Mouse (Mus musculus) thymus, postnatal 4 days (tissue): ENCODE data around the gene Sypl.

ENCODE experiments used
- DNase-seq: peaks from one replicate; pipeline ENCODE4 v3.0.0; 2021

The Sypl gene

DNA sequence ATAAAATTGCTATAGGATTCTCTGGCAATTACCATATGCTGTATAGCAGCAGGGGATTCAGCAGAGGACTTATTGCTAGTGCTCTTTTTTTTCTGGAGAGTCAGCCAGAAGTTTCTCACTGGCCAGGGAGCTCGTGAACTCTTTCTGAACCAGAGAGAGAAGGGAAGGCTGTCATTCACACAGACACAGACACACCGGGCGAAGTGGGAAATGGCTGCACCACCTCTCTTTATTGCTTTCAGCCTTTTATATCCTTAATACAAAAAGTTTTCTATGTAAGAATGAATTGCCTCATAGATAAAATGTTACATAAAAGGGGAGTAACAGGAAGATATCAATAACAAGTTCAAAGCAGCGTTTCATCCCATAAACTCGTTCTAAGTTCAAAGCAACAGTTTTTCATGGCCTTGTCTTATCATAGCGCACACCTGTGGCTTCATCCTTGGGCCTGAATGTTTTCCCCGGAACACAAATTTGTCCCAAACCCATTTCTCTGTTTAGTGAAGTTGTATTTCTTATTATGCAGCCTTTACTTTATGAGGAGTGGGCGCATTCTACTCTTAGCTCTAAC, 8.7 kb upstream of the Sypl start:
- DNase-seq = no peak

DNA sequence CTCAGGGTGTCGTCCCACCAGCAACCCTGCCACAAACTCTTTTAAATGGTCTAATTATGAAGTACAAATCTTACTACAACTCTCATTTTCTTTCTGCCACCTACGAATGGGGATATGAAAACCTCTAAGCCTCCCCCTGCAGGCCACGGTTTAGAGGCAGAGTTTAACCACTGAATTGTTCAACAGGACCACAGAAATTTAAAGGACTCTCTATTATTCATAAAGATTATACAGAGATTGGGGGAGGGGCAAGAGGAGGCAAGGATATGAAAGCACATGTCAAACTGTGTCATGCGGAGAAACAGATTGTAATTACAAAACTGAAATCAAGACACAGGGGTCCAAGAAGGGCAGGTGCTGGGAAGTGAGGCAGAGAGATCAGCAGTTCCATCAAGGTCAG, 7.3 kb upstream of the Sypl start:
- DNase-seq = no peak

DNA sequence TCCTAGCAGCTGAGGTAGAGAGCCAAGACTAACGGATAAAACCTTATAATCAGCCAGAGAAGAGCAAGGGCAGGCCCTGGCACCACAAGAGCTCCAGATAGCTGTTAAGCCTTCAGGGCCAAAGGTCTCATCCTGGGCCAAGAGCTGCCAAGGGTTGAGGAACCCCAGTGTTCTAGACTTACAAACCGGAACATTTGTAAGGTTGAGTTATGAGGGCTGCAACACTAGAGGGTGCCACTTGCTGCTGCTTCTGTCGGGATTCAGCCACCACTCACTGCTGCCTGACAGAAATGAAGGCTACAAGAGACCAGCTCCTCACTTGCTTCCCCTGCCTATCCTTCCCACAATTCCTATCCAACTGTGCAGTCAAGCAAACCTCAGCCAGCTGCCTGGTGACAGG, 1.3 kb upstream of the Sypl start:
- DNase-seq = peak; percentile 73

DNA sequence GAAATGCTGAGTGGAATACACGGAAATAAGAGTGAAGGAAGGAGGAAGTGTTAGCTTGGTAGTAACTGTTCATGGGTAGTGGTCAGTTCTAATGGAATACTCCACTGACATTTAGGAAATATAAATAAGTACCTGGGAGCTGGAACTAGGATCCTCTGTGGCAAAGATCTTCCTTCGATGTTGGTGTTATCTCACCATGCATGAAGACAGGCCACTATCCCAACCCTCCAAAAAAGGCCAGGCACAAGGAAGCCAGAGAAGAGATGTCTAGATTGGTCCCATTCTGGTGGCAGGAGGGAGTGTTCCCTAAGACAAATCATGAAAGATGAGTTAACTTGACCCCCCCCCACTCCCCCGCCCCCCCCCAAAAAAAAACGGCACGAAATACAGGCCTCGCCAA, 625 bp upstream of the Sypl start:
- DNase-seq = no peak

DNA sequence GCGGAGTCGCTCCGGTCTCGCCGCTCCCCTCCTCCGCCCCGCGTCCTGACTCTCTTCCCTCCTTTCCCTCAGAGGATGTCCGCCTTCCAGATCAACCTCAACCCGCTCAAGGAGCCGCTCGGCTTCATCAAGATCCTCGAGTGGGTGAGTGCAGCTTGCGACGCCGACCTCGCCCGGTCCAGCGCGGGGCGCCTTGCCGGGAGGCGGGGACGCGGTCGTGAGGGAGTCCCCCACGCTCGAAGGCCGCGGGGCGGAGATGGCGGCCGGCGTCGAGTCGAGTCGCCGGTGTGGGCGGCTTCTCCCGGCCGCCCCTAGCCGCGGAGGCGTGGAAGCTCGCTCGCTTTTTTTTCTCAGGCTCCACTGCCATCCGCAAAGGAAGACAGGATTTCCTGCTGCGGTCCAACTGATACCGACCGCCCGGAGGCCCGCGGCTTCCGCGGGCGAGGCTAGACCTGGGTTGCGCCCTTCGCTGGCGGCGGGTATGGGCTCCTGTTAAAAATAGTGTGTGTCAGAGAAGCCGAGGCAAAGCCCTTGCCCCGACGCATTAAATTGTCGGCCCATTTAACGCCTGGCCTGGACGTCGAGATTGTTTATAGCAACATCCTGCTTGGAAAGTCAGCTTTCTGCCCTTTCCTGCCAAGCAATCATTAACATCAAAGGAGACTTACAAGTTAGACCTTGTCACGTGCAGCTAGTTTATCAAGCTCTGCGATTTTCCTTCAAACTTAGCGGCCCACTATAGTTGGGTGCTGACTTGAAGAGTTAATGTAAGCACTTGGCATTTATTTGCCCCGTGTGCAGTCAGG, 728 bp downstream of the Sypl start:
- no peak for DNase-seq

DNA sequence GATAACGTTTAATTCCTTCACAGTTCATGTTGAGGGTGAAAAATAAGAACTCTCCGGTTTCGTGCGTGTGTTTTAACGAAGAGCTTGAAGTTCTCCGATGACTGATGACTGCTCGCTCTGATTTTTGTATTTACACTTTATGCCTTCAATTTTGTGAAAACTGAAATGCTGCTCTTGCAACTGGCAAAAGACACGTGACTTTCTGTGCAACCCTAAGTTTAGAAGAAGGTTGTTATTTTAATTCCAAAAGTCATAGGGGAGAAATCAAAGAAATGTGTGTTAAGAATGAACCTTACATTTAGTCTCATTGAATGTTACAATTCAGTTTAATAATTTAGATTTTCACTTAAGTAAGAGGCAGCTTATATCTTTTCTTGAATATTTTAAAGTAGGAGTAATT, 1.3 kb downstream of the Sypl start:
- DNase-seq = no peak

DNA sequence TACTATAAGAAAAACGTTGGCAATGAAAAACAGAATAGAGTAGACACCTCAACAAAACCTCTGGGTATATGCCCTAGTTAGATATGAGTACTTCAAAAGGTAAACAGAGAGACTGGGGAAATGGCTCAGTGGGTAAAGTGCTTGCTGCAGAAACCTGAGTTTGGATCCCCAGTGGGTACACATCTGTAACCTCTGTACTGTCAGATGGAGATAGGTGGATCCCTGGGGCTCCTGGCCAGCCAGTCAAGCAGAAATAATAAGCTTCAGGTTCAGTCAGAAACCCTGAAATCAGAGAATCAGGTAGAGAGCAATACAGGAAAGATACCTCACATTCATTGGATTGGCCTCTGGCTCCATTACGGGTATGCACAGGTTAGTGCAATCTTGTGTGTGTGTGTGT, 3.5 kb downstream of the Sypl start:
- peak; percentile 12 for DNase-seq

DNA sequence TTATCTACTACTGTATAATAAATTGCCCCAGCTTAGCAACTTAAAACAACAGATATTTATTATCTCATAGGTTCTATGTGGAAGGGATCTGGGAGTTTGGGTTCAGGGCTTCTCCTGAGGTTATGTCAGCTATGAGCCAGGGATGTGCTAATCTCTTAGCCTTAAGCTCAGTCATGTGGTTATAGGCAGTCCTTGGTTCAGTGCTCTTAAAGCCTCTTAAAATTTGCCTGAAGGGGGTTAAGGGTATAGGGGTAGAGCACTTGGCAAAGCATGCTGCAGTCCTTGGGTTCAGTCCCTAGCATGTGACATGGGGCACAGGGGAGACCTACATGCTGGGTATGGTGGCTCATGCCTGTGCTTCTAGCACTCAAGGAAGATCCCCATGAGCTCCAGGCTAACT, 8.4 kb downstream of the Sypl start:
- no peak for DNase-seq

DNA sequence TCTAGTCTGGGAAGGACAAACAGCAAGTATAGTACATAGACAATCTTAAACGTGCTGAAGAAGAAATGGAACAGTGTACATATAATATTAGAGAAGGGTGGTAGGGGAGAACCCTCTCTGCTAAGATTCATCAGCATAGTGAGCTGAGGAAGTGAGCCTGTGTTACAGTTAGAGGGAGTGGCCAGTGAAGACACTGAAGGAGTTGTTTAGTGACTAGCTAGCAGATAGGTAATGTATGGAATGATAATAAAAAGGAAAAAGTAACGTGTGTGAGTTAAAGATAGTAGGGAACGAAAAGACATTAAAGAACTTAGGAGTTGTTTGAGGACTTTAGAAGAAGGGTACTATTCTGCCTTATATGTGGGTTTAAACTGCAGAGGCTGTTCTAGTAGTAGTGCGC, 10.2 kb downstream of the Sypl start:
- DNase-seq = no peak

DNA sequence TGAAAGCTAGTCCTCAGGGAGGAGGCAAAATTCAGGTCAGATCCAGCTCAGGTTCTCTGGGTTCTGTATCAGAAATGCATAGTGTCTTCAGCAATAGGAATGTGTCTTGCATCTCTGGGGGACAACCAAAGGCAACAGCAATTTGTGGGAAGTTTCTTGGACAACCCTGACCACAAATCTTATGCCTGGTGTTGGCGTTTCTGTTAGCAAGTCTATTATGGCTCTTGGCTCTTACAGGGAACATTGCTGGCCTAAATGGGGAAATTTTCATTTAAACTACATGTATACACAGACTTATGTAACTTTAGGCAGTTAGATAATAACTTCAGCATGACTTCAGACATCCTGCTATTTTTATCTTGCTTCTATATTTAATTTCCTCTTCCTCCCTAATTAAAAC, 18.6 kb downstream of the Sypl start:
- no peak for DNase-seq

DNA sequence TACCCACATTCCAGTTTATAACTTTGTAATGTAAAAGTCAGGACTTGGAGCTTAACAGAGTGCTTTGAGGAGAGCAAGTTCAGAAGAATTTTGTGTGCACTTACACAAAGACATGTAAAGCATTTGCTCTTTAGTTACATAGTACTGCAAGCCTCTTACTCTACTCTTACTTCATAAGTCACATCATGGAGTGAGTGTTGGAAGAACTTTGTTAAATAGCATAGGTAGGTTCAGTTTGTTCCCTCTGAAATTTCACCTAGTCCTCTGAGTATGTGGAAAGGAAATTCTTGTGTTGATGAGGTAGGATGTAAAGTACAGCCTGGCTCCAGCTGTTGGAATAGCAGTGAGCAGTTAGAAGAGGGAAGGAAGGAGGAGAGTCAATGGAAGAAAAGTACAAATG, 21.2 kb downstream of the Sypl start:
- no peak for DNase-seq

DNA sequence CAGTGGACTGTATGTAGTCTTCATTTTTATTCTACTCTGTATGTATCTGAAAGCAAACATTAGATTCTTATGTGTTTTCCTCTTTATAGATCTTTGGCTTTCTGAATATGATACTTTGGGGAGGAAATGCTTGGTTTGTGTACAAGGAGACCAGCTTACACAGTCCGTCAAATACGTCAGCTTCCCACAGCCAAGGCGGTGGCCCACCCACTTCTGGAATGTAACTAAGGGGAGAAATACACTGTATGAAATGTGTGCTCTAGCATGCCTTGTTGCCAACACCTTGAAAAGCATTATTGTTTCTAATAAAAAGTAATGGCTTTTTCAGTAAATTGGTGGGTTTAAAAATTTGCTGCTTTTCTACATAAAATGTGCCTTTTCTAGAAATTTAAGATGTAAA, 21.8 kb downstream of the Sypl start:
- no peak for DNase-seq

DNA sequence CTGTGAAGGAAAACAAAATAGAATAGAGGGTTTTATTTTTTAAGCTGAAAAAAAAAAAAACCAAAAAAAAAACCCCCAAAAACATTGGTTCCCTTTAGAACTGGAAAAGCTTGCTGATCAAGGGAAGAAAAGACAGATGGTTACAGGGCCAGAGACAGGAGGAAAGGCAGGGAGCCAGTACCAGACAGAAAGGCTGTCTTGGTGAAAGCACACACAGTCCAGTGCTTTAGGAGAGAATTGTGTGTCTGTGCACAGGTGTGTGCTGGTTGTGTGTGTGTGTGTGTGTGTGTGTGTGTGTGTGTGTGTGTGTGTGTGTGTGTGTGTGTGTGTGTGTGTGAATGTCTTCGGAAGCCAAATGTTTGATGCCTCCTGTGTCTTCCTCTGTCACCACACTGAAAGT, 28.9 kb downstream of the Sypl start:
- no peak for DNase-seq

DNA sequence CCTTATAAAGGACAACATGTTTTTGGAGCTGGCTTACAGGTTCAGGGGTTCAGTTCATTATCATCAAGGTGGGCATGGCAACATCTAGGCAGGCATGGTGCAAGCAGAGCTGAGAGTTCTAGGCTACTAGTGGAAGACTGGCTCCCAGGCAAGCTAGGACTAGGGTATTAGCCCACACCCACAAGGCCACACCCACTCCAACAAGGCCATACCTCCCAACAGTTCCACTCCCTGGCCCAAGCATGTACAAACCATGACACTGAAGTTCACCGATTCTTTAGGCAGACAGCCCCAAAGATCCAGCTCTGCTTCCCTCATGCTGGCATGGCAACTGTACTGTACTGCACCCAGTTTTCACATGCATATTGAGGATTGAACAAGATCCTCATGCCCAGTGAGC, 29.4 kb downstream of the Sypl start:
- DNase-seq = no peak

DNA sequence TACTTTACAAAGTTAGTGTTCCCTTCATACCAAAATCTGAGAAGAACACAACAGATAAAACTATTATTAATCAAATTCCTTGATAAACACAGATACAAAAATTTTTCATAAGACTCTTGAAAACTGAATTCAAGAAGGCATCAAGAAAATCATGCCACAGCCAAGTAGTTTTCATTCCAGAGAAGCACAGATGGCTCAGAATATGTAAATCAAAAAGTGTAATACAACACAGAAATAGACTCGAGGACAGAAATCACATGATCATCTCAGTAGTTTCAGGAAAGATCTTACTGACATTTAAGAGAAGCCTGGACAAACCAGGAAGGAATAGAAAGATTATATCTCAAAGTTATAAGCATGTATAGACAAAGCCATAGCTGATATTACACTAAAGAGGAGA, 32.6 kb downstream of the Sypl start:
- no peak for DNase-seq

DNA sequence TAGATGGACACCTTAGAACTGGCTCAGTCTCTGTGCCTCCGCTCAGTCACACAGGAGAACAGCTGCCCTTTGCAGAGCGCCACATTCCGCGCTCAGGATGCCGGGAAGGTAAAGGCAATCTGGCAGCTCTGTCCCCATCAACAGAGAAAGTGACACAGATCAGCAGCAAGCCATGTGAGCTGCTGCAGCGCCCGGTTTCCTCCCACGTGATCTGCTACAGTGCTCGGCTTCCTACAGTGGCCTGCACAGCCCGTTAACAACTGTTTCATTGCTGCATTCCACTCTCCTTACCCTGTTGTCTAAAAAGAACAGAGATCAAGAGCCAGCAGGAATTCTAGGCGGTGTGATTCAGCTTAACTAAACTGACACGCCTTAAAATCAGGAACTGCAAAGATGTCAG, 36.0 kb downstream of the Sypl start:
- peak; percentile 50 for DNase-seq

DNA sequence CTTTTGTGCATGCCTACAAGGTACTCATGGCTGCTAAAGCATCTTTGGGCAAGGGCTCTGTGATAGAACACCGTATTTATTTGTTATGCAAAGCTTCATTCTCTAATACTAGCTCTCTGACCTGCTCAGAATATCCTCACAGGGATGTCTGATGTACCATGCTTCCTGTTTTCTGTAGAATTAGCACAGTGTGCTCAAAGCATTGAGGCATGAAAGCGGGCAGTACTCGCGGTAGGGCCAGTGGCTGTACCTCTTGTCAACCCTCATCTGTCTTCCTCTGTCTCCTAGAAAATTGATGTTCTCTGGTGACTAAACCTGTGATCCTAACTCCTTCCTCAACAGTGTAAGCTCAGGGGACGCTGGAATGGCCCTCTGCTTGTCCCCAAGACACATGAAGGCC, 40.4 kb downstream of the Sypl start:
- no peak for DNase-seq

DNA sequence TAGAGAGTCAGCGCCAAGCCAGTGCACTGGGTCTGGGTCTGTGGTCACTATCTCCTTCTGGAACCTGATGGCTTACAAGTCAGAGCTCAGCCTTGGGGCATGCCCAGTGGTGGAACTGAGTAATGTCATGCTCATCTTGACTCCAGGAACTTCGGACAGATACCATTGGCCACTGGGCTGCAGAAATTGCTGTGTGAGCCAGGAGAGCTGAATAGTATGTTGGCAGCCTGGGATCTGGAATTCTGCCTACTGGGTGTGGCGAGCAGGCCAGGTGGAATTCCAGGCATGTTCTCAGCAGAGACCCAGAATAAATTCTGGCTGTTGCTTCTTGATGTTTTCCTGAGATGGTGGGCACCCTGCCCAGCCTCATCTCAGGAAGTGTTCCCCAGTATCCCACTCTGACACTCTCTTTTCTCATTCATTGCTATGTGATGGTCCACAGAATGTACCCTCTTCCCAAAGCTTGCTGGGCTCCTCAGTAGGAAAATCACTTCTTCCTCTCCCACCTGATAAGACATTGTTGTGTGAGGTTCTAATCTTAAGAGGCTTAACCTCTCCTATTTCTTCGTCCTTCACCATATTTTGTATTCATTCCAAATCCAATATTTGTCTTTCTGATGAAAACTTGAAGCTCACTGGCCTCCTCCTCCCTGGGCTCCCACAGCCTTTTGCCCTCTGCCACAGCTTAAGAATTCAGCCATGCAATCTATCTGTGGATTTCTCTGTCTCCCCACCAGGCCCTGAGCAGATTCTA, 41.6 kb downstream of the Sypl start:
- DNase-seq = no peak

DNA sequence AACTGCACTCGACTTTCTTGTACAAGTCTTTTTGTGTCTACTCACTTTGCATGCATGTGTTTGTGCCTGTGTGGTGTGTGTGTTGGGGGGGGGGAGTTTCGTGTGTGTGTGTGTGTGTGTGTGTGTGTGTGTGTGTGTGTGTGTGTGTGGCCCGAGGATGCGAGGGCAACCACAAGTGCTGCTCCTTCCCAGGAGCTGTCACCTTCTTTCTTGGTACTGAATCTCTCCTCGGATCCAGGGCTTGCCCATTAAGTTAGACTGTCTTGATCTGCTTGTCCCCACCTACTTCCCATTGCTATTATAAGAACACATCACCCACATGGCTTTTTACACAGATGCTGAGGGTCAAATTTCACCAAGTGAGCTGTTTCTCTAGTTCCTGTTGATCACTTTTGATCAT, 45.1 kb downstream of the Sypl start:
- no peak for DNase-seq

DNA sequence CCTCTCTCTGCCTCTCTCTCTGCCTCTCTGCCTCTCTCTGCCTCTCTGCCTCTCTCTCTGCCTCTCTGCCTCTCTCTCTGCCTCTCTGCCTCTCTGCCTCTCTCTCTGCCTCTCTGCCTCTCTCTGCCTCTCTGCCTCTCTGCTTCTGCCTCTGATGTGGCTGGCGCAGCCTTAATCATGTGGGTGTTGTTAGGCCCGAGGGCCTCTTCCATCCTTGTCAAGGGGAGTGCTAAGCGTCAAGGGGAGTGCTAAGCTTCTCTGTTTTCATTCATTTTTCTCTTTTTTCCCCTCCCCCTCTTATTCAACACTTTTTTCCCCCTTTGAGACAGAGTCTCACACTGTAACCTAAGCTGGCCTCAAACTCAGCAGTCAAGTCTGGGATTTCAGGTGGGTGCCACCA, 46.1 kb downstream of the Sypl start:
- DNase-seq = peak; percentile 46

DNA sequence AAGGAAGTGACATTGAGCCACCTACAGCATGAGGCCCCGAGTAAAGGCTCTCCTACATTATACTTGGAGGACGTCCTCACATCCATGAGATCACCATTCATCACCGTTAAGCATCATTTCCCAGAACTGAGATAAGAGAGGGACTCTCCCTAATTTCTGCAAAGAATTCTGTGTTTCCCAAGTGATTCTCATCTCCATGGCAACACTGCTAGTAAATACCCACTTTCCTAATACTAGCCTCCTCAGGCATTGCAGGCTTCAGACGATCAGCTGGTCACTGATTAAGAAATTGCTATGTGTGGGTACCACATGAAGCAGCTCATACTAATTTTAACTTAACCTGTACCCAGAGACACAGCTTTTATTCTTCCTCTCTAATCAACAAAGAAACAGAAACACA, 46.7 kb downstream of the Sypl start:
- DNase-seq = no peak

DNA sequence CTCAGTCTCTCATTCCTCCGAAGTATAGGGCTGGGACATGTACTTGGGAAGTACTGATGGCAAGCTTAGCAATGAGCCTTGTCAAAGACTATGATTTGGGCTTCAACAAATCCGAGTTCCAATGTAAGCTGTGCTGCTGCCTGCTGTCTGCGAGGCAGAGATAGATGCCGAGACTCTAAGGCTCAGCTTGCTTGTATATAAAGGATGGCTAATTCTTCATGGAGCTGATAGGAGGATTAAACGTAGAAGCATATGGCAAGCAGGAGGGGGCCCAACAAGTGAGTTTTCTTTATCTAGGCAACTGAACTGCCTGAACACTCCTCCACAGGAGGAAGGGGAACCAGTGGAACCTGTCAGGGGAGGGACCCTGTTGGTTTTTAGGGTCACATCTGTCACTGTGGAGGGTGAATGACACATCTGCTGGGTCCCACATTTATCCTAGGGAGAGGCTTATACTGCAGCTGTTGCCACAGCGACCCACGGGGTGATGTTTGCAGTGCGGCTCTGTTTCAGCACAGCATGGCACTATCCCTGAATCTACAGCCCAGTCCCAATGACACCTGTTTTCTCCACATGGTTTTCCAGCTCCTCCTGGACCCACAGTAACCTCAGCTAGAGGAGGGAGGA, 49.8 kb downstream of the Sypl start:
- no peak for DNase-seq

DNA sequence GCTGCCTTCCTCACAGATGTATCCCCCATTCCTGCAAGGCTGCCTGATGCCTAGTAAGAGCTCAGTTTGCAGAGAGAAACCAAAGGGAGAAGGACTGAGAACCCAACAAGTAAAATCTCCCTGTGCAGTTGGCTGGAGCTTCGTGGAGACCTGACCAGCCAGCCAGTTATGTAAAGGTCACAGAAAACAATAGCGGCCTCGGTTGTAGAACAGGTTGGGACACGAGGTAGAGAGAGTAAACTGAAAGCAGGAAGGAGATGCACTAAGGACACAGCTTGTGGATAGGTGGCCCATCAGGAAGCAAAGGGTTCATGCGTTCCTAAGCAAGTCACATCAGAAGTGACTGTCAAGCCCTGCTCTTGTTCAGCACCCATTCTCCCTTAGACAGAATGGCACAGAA, 52.2 kb downstream of the Sypl start:
- no peak for DNase-seq

DNA sequence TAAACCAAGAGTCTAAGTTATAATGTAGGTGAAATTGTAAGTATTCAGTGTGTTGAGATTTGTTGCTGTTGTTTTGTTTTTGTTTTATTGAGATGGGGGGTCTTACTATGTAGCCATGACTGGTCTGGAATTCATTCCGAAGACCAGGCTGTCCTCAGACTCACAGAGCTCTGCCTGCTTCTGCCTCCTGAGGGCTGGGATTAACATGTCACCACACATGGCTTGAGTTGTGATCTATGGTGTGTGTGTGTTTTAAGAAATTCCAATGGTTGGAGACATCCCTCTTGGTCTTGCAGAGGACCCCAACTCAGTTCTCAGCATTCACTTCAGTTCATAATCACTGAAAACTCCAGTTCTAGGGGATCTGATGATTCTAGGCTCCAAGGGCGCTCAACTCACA, 53.5 kb downstream of the Sypl start:
- DNase-seq = no peak
